Mouse (Mus musculus): Measurements from ENCODE around the gene Snrpd2.

DNA sequence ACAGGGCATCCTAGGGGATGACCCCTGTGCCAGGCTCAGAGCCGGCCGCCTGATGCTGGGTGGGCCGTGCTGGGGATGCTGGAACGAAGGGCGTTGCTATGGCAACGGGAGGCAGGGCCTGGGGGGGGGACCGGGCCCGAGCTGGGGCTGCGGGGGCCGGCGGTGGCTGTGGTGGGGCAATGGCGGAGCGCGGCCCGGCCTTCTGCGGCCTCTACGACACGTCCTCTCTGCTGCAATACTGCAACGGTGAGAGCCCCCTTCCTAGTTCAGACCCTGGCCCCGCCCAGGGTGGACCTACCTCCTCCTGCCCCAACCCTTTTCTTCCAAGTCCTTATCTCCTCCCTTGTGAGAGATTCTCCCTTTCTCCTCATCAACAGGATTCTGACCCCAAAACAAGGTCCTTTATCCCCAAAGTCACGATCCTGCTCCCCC lies 27.0 kb downstream of the Snrpd2 start:
- TF ChIP-seq POLR2A (IDR thresholded peaks at IDR 0.05; ENCODE audit: low read depth, low read length) (no peak), CTCF (IDR thresholded peaks at IDR 0.05; ENCODE audit: extremely low read depth, insufficient read depth, insufficient read length, insufficient replicate concordance) (no peak)

Data from spleen, adult 2 months (tissue).